Mouse (Mus musculus) E14TG2a.4 (cell line): ENCODE data around the gene Baz1a.

Experiments
- CTCF ChIP-seq: conservative IDR thresholded peaks from 2 replicates; pipeline ENCODE4 v1.5.1; 2014; ENCODE audit warnings: low read length
- NANOG ChIP-seq: IDR thresholded peaks from 2 replicates; pipeline ENCODE4 v1.6.1; 2014; ENCODE audit warnings: borderline replicate concordance, low read length, mixed read lengths
- POU5F1 ChIP-seq: IDR thresholded peaks from 2 replicates; pipeline ENCODE4 v1.6.1; 2014; ENCODE audit warnings: low read length, borderline replicate concordance

DNA sequence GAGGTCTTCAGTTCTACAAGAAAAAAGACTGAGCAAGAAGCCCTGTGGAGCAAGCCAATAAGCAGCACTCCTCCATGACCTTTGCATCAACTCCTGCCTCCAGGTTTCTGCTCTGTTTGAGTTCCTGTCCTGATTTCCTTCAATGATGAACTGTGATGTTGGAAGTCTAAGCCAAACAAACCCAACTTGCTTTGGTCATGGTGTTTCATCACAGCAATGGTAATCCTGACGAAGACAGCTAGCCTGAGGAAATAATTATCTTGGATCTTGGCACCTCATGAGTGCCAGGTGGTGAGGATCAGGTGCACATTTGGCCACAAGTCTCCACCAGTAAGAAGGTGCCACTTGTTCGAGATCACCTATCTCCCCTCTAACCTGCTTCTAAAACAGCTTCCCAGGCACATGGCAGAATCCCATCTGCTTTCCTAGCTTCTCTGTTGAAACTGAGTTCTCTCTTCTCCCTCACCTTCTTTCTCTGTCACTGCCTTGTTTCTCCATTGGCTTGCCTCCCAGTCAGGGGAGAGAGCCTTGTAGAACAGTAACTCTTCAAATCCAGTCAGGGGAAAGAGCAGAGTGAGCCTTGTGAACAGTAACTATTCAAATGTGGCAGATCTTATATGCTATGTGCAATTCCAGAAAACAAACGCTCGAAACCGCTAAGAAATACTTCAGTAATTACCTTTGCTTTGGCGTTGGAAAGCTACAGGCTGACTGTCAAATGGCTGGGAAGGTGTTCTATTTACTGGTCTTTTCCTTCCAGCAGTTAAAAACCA is at the start of gene Baz1a:
- no peak for TF ChIP-seq CTCF
- no peak for TF ChIP-seq POU5F1
- no peak for TF ChIP-seq NANOG
